Mouse (Mus musculus) stomach, postnatal 0 days (tissue): Measurements from ENCODE around the gene Irx4. TPM values are rescaled to one million over a fixed set of nuclear protein-coding genes. Genes with fewer than 3 reads are reported as not detected.

Experiments
- ATAC-seq: fragments of 200-750 bp; cut with Nextera tagmentation; 2 replicates; pipeline ENCODE4 v1.8.0; 2017; ENCODE audit not compliant: low FRiP score, low TSS enrichment
- DNase-seq: peaks from one replicate; pipeline ENCODE4 v3.0.0-alpha.2; 2016; ENCODE audit warnings: low spot score
- H3K27ac ChIP-seq: fragments of 300-500 bp; sonication (generic); replicated peaks from 2 replicates; pipeline ENCODE4 v1.5.1; 2014; ENCODE audit warnings: mild to moderate bottlenecking, control low read depth
- H3K27me3 ChIP-seq: fragments of 300-500 bp; sonication (generic); 2 replicates; pipeline ENCODE4 v1.6.1; 2014; ENCODE audit warnings: low read length; ENCODE audit not compliant: control insufficient read depth, insufficient read depth
- H3K36me3 ChIP-seq: fragments of 300-500 bp; sonication (generic); 2 replicates; pipeline ENCODE4 v1.6.1; 2014; ENCODE audit warnings: low read length, mixed read lengths; ENCODE audit not compliant: control insufficient read depth, insufficient read depth
- H3K4me1 ChIP-seq: fragments of 300-500 bp; sonication (generic); replicated peaks from 2 replicates; pipeline ENCODE4 v1.6.1; 2014; ENCODE audit warnings: antibody characterized with exemption; ENCODE audit not compliant: control insufficient read depth, insufficient read depth
- H3K4me2 ChIP-seq: fragments of 300-500 bp; sonication (generic); replicated peaks from 2 replicates; pipeline ENCODE4 v1.6.1; 2014; ENCODE audit warnings: low read depth, mild to moderate bottlenecking, control low read depth, moderate library complexity
- H3K4me3 ChIP-seq: fragments of 300-500 bp; sonication (generic); 2 replicates; pipeline ENCODE4 v1.5.1; 2014; ENCODE audit warnings: low read depth, low read length, control low read depth
- H3K9ac ChIP-seq: fragments of 300-500 bp; sonication (generic); 2 replicates; pipeline ENCODE4 v1.6.1; 2014; ENCODE audit warnings: mild to moderate bottlenecking, low read length, control low read depth, mixed read lengths
- H3K9me3 ChIP-seq: fragments of 300-500 bp; sonication (generic); 2 replicates; pipeline ENCODE4 v1.6.1; 2016; ENCODE audit warnings: low read length; ENCODE audit not compliant: control insufficient read depth
- CTCF ChIP-seq: IDR thresholded peaks from 2 replicates; pipeline ENCODE4 v1.5.1; 2016; ENCODE audit warnings: antibody characterized with exemption, low read depth, mild to moderate bottlenecking, moderate library complexity
- EP300 ChIP-seq: optimal IDR thresholded peaks from 2 replicates; pipeline ENCODE3; 2016; ENCODE audit warnings: antibody characterized with exemption
- WGBS: fragments of 180-500 bp; shearing (Covaris S2); extraction: QIAGEN DNeasy Blood & Tissue Kit; methylation state at CpG from one replicate; pipeline ENCODE4 v1.1.7; 2014; 5-methylcytosine and 5-hydroxymethylcytosine counted together
- polyA plus RNA-seq: library from polyadenylated mRNA; unstranded; fragments of >200 nt; fragmentation: Nextera tagmentation; extraction: Ambion mirVana; gene quantifications from 2 replicates; pipeline ENCODE4 v1.2.1, GENCODE M21; 2015

Gene Irx4
- polyA plus RNA-seq, 1 experiment from 2014 or later: not detected

DNA sequence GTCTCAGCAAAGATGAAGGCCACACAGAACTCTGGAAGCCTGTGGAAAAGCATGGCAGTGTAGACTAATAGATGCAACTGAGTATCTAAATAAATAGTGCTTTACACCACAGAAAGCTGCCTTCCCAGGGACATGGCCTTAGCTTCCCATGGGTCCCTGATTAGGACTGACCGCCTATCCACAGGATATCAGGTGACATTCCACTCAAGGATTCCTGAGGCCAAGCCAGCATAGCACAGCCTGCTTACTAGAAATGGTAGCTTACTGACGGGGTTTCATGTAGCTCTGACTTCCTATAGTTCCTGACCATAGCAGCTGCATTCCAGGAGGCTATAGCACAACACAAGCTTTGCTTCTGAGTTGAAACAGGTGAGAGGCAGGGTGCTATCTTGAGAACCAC, 22.1 kb downstream of the Irx4 start:
- no peak for ATAC-seq
- no peak for DNase-seq
- Histone ChIP-seq H3K27ac (no peak overlapping the region), H3K4me2 (no peak overlapping the region), H3K4me3 (no peak overlapping the region), H3K36me3 (no peaks in the 10 kb centered on the region), H3K9me3 (no peaks in the 10 kb centered on the region), H3K27me3 (no peaks in the 10 kb centered on the region), H3K4me1 (no peaks in the 10 kb centered on the region), H3K9ac (no peak overlapping the region)
- WGBS: 67% methylated on average over 2 of the region's 2 CpGs
- TF ChIP-seq EP300: no peak
- no peak for TF ChIP-seq CTCF

- Histone ChIP-seq H3K27ac (no peak overlapping the region), H3K9ac (no peak overlapping the region), H3K27me3 (no peaks in the 10 kb centered on the region; the same call in 1 of the 2 replicates), H3K9me3 (no peaks in the 10 kb centered on the region), H3K36me3 (no peaks in the 10 kb centered on the region), H3K4me2 (no peak overlapping the region), H3K4me3 (no peak overlapping the region), H3K4me1 (no peaks in the 10 kb centered on the region)
- 91% methylated on average over 1 of the region's 1 CpGs for WGBS
- DNase-seq: no peak
- no peak for ATAC-seq
- no peak for TF ChIP-seq EP300
- TF ChIP-seq CTCF: no peak
Measured at GRCm38 (mm10) chr13:73283534-73283933, 23.3 kb downstream of the Irx4 start.

GRCm38 (mm10) chr13:73290206-73290605, 29.9 kb downstream of the Irx4 start:
- Histone ChIP-seq H3K4me3 (no peak overlapping the region), H3K36me3 (no peaks in the 10 kb centered on the region), H3K27me3 (no peaks in the 10 kb centered on the region; the same call in 1 of the 2 replicates), H3K4me1 (no peaks in the 10 kb centered on the region), H3K27ac (no peak overlapping the region), H3K4me2 (no peak overlapping the region), H3K9ac (no peak overlapping the region), H3K9me3 (no peaks in the 10 kb centered on the region)
- 64% methylated on average over 6 of the region's 6 CpGs for WGBS
- ATAC-seq (peak; percentile 82), DNase-seq (peak; percentile 28)
- TF ChIP-seq EP300 (no peak), CTCF (no peak)

GRCm38 (mm10) chr13:73291102-73291501, 30.8 kb downstream of the Irx4 start:
- no peaks in the 10 kb centered on the region for H3K4me1 ChIP-seq
- H3K9me3 ChIP-seq: no peaks in the 10 kb centered on the region
- H3K4me3 ChIP-seq: no peak overlapping the region
- H3K4me2 ChIP-seq: no peak overlapping the region
- ATAC-seq: no peak
- no peak overlapping the region for H3K27ac ChIP-seq
- no peaks in the 10 kb centered on the region; the same call in 1 of the 2 replicates for H3K27me3 ChIP-seq
- WGBS: 28% methylated on average over 2 of the region's 2 CpGs
- no peak overlapping the region for H3K9ac ChIP-seq
- TF ChIP-seq EP300 (no peak), CTCF (no peak)
- DNase-seq: no peak
- no peaks in the 10 kb centered on the region for H3K36me3 ChIP-seq

- H3K27ac ChIP-seq: no peak overlapping the region
- no peaks in the 10 kb centered on the region for H3K36me3 ChIP-seq
- H3K9me3 ChIP-seq: no peaks in the 10 kb centered on the region
- H3K27me3 ChIP-seq: no peaks in the 10 kb centered on the region
- H3K4me1 ChIP-seq: no peaks in the 10 kb centered on the region
- 62% methylated on average over 4 of the region's 4 CpGs for WGBS
- ATAC-seq (no peak), DNase-seq (no peak)
- TF ChIP-seq EP300 (no peak), CTCF (no peak)
- no peak overlapping the region for H3K4me3 ChIP-seq
- no peak overlapping the region for H3K4me2 ChIP-seq
- H3K9ac ChIP-seq: no peak overlapping the region
Measured at GRCm38 (mm10) chr13:73298717-73299116, 38.4 kb downstream of the Irx4 start.

DNA sequence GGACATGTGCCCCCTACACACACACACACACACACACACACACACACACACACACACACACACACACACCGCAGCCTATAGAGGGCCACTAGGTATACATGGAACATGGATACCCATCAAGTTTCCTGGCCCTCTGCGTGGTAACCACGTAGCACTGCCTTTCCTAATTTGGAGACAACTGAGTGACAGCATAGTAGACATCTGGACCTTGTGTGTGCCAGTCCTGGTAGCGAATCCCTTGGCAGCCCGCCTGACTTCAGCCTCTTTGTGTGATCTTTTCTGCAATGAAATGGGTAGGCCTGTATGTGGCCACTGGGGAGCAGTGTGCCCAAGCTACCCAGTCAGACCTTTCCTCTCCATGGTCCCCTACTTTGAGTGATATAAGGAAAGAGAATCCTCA, 39.0 kb downstream of the Irx4 start:
- DNase-seq (no peak), ATAC-seq (no peak)
- no peak overlapping the region for H3K4me3 ChIP-seq
- H3K4me1 ChIP-seq: no peaks in the 10 kb centered on the region
- no peak for TF ChIP-seq CTCF
- H3K4me2 ChIP-seq: no peak overlapping the region
- H3K36me3 ChIP-seq: no peaks in the 10 kb centered on the region
- WGBS: 79% methylated on average over 5 of the region's 5 CpGs
- no peak overlapping the region for H3K27ac ChIP-seq
- H3K9me3 ChIP-seq: no peaks in the 10 kb centered on the region
- no peaks in the 10 kb centered on the region for H3K27me3 ChIP-seq
- H3K9ac ChIP-seq: no peak overlapping the region
